Mouse (Mus musculus) intestine, embryonic 15.5 days (tissue): ENCODE measurements around the gene Coq9. TPM values are rescaled to one million over a fixed set of nuclear protein-coding genes. Genes with fewer than 3 reads are reported as not detected.

ENCODE experiments used
- ATAC-seq: fragments of 200-750 bp; cut with Nextera tagmentation; 2 replicates; pipeline ENCODE4 v1.8.0; 2017; ENCODE audit warnings: moderate TSS enrichment, moderate library complexity
- H3K27ac ChIP-seq: fragments of 300-500 bp; sonication (generic); 2 replicates; pipeline ENCODE4 v1.5.1; 2015; ENCODE audit warnings: mild to moderate bottlenecking, inconsistent platforms
- H3K27me3 ChIP-seq: fragments of 300-500 bp; sonication (generic); replicated peaks from 2 replicates; pipeline ENCODE4 v1.6.1; 2015; ENCODE audit warnings: inconsistent platforms
- H3K36me3 ChIP-seq: fragments of 300-500 bp; sonication (generic); 2 replicates; pipeline ENCODE4 v1.6.1; 2015; ENCODE audit warnings: inconsistent platforms
- H3K4me1 ChIP-seq: fragments of 300-500 bp; sonication (generic); replicated peaks from 2 replicates; pipeline ENCODE4 v1.6.1; 2015; ENCODE audit warnings: inconsistent platforms
- H3K4me2 ChIP-seq: fragments of 300-500 bp; sonication (generic); replicated peaks from 2 replicates; pipeline ENCODE4 v1.6.1; 2015; ENCODE audit warnings: mild to moderate bottlenecking, inconsistent platforms
- H3K4me3 ChIP-seq: fragments of 300-500 bp; sonication (generic); replicated peaks from 2 replicates; pipeline ENCODE4 v1.5.1; 2015; ENCODE audit warnings: inconsistent platforms
- H3K9ac ChIP-seq: fragments of 300-500 bp; sonication (generic); 2 replicates; pipeline ENCODE4 v1.6.1; 2015; ENCODE audit warnings: inconsistent platforms
- H3K9me3 ChIP-seq: fragments of 300-500 bp; sonication (generic); 2 replicates; pipeline ENCODE4 v1.6.1; 2016; ENCODE audit warnings: inconsistent platforms
- WGBS: fragments of 180-500 bp; shearing (Covaris S2); methylation state at CpG from one replicate; pipeline ENCODE4 v1.1.7; 2015; 5-methylcytosine and 5-hydroxymethylcytosine counted together
- polyA plus RNA-seq: library from polyadenylated mRNA; unstranded; fragments of >200 nt; fragmentation: Nextera tagmentation; extraction: Ambion mirVana; gene quantifications from 2 replicates; pipeline ENCODE4 v1.2.1, GENCODE M21; 2015

The Coq9 gene
- polyA plus RNA-seq, 1 experiment from 2014 or later, result 97.5 TPM

- H3K4me3 ChIP-seq, result no peak overlapping the region
Observed at GRCm38 (mm10) chr8:94862487-94863220, 24.5 kb downstream of the Coq9 start.

GRCm38 (mm10) chr8:94863897-94864673, 26.0 kb downstream of the Coq9 start:
- Histone ChIP-seq H3K36me3 (peaks cover 52% of the 10 kb centered on the region), H3K27me3 (no peaks in the 10 kb centered on the region), H3K27ac (no peak overlapping the region), H3K9me3 (no peaks in the 10 kb centered on the region), H3K4me1 (peaks cover 6% of the 10 kb centered on the region), H3K4me3 (no peak overlapping the region), H3K4me2 (no peak overlapping the region), H3K9ac (no peak overlapping the region)
- 63% methylated on average over 10 of the region's 10 CpGs for WGBS
- ATAC-seq, result no peak

More at GRCm38 (mm10) chr8:94862487-94863220, 24.5 kb downstream of the Coq9 start:
- Histone ChIP-seq H3K4me1 (0 out of 2 replicates have a peak, but pooled peaks cover 2% of the 10 kb centered on the region), H3K4me2 (no peak overlapping the region), H3K27me3 (no peaks in the 10 kb centered on the region), H3K36me3 (peaks cover 52% of the 10 kb centered on the region), H3K27ac (no peak overlapping the region), H3K9ac (no peak overlapping the region), H3K9me3 (no peaks in the 10 kb centered on the region)
- WGBS, result 74% methylated on average over 12 of the region's 12 CpGs
- no peak for ATAC-seq

GRCm38 (mm10) chr8:94865292-94865691, 27.2 kb downstream of the Coq9 start:
- ATAC-seq, result no peak
- Histone ChIP-seq H3K4me1 (peaks cover 17% of the 10 kb centered on the region), H3K4me2 (no peak overlapping the region), H3K36me3 (peaks cover 50% of the 10 kb centered on the region), H3K4me3 (no peak overlapping the region), H3K27ac (no peak overlapping the region), H3K9me3 (no peaks in the 10 kb centered on the region), H3K9ac (no peak overlapping the region), H3K27me3 (no peaks in the 10 kb centered on the region)
- 79% methylated on average over 10 of the region's 10 CpGs for WGBS

GRCm38 (mm10) chr8:94866921-94867320, 28.8 kb downstream of the Coq9 start:
- Histone ChIP-seq H3K27ac (no peak overlapping the region), H3K4me2 (no peak overlapping the region), H3K9me3 (no peaks in the 10 kb centered on the region), H3K36me3 (peaks cover 43% of the 10 kb centered on the region), H3K27me3 (no peaks in the 10 kb centered on the region), H3K4me3 (no peak overlapping the region), H3K9ac (no peak overlapping the region), H3K4me1 (peaks cover 28% of the 10 kb centered on the region)
- 90% methylated on average over 9 of the region's 9 CpGs for WGBS
- no peak for ATAC-seq

- no peak overlapping the region for H3K4me3 ChIP-seq
- peaks cover 28% of the 10 kb centered on the region for H3K36me3 ChIP-seq
- H3K9ac ChIP-seq, result no peak overlapping the region
- peak overlapping the region; percentile 89 for H3K4me2 ChIP-seq
- H3K9me3 ChIP-seq, result no peaks in the 10 kb centered on the region
- H3K27ac ChIP-seq, result no peak overlapping the region
- H3K4me1 ChIP-seq, result peaks cover 34% of the 10 kb centered on the region
- H3K27me3 ChIP-seq, result no peaks in the 10 kb centered on the region
- 76% methylated on average over 7 of the region's 7 CpGs for WGBS
- ATAC-seq, result no peak
Observed at GRCm38 (mm10) chr8:94869146-94869545, 31.0 kb downstream of the Coq9 start.

- WGBS, result 46% methylated on average over 4 of the region's 4 CpGs
- H3K9me3 ChIP-seq, result no peaks in the 10 kb centered on the region
- H3K4me1 ChIP-seq, result peaks cover 42% of the 10 kb centered on the region
- H3K4me3 ChIP-seq, result peak overlapping the region; percentile 45
- H3K4me2 ChIP-seq, result peak overlapping the region; percentile 89
- H3K9ac ChIP-seq, result peak overlapping the region; percentile 45
- H3K27ac ChIP-seq, result no peak overlapping the region
- peaks cover 21% of the 10 kb centered on the region for H3K36me3 ChIP-seq
- no peaks in the 10 kb centered on the region for H3K27me3 ChIP-seq
- no peak for ATAC-seq
Observed at GRCm38 (mm10) chr8:94870003-94870402, 31.9 kb downstream of the Coq9 start.

GRCm38 (mm10) chr8:94870474-94871107, 32.5 kb downstream of the Coq9 start:
- H3K9me3 ChIP-seq, result no peaks in the 10 kb centered on the region
- H3K27ac ChIP-seq, result peak overlapping the region; percentile 92
- H3K4me2 ChIP-seq, result peak overlapping the region; percentile 89
- H3K4me3 ChIP-seq, result peak overlapping the region; percentile 45
- H3K36me3 ChIP-seq, result peaks cover 15% of the 10 kb centered on the region
- WGBS, result 7% methylated on average over 22 of the region's 22 CpGs
- H3K27me3 ChIP-seq, result no peaks in the 10 kb centered on the region
- no peak; the same call in 1 of the 2 replicates for ATAC-seq
- peak overlapping the region; percentile 45 for H3K9ac ChIP-seq
- H3K4me1 ChIP-seq, result peaks cover 46% of the 10 kb centered on the region

GRCm38 (mm10) chr8:94871108-94871894, 33.2 kb downstream of the Coq9 start:
- WGBS, result 5% methylated on average over 7 of the region's 7 CpGs
- Histone ChIP-seq H3K9ac (peak overlapping the region; percentile 45), H3K27me3 (no peaks in the 10 kb centered on the region), H3K36me3 (peaks cover 10% of the 10 kb centered on the region), H3K4me1 (peaks cover 46% of the 10 kb centered on the region), H3K27ac (peak overlapping the region; percentile 92), H3K4me3 (peak overlapping the region; percentile 45), H3K9me3 (no peaks in the 10 kb centered on the region), H3K4me2 (peak overlapping the region; percentile 89)
- ATAC-seq, result peak; percentile 83

GRCm38 (mm10) chr8:94872156-94872555, 34.0 kb downstream of the Coq9 start:
- H3K4me3 ChIP-seq, result peak overlapping the region; percentile 45
- H3K9ac ChIP-seq, result peak overlapping the region; percentile 45
- H3K4me2 ChIP-seq, result peak overlapping the region; percentile 89
- no peak for ATAC-seq
- no peaks in the 10 kb centered on the region for H3K27me3 ChIP-seq
- peak overlapping the region; percentile 92 for H3K27ac ChIP-seq
- H3K36me3 ChIP-seq, result peaks cover 2% of the 10 kb centered on the region; the same call in 1 of the 2 replicates
- H3K9me3 ChIP-seq, result no peaks in the 10 kb centered on the region
- peaks cover 52% of the 10 kb centered on the region for H3K4me1 ChIP-seq
- WGBS, result 53% methylated on average over 3 of the region's 3 CpGs

- Histone ChIP-seq H3K9ac (peak overlapping the region; percentile 45), H3K4me2 (peak overlapping the region; percentile 89), H3K27ac (peak overlapping the region; percentile 92), H3K4me1 (peaks cover 52% of the 10 kb centered on the region), H3K36me3 (no peaks in the 10 kb centered on the region), H3K27me3 (no peaks in the 10 kb centered on the region), H3K4me3 (peak overlapping the region; percentile 45), H3K9me3 (no peaks in the 10 kb centered on the region)
- WGBS, result 91% methylated on average over 2 of the region's 2 CpGs
- no peak for ATAC-seq
Observed at GRCm38 (mm10) chr8:94872576-94872975, 34.5 kb downstream of the Coq9 start.

GRCm38 (mm10) chr8:94874358-94874757, 36.2 kb downstream of the Coq9 start:
- peak; percentile 11; the same call in 1 of the 2 replicates for ATAC-seq

More at GRCm38 (mm10) chr8:94874358-94874757, 36.2 kb downstream of the Coq9 start:
- Histone ChIP-seq H3K27ac (no peak overlapping the region), H3K4me3 (peak overlapping the region; percentile 66), H3K4me1 (peaks cover 45% of the 10 kb centered on the region), H3K9me3 (no peaks in the 10 kb centered on the region), H3K27me3 (no peaks in the 10 kb centered on the region), H3K36me3 (no peaks in the 10 kb centered on the region), H3K4me2 (peak overlapping the region; percentile 72), H3K9ac (peak overlapping the region; percentile 63; the same call in 1 of the 2 replicates)
- WGBS, result 11% methylated on average over 6 of the region's 6 CpGs
